Mouse (Mus musculus) embryo, embryonic 11 days (tissue): Measurements from ENCODE around the gene Cacna1c.
A peak's percentile ranks its signal among the peaks of the same experiment; 100 is the strongest.

Experiments
- DNase-seq: peaks from one replicate; pipeline ENCODE4 v3.0.0-alpha.2; 2015

The Cacna1c gene

GRCm38 (mm10) chr6:119196382-119197305 is at the start of gene Cacna1c:
Gene Cacna1c (minus strand): TSS chr6:119196418.
- DNase-seq = no peak

GRCm38 (mm10) chr6:119240871-119241705 is 44.9 kb upstream of the Cacna1c start:
- DNase-seq = no peak

- DNase-seq = no peak
These were observed 44.0 kb upstream of the Cacna1c start for GRCm38 (mm10) chr6:119240256-119240655.

GRCm38 (mm10) chr6:119239341-119240005 is 43.3 kb upstream of the Cacna1c start:
- no peak for DNase-seq

GRCm38 (mm10) chr6:119237427-119237989 is 41.3 kb upstream of the Cacna1c start:
- no peak for DNase-seq

- DNase-seq = no peak
These were observed 40.0 kb upstream of the Cacna1c start, which contains the start of gene Cacna2d4 for GRCm38 (mm10) chr6:119236241-119236640. Gene Cacna2d4 (plus strand): TSS chr6:119236526.

GRCm38 (mm10) chr6:119235441-119235840 is 39.2 kb upstream of the Cacna1c start:
- DNase-seq = no peak

GRCm38 (mm10) chr6:119233066-119233465 is 36.8 kb upstream of the Cacna1c start:
- DNase-seq = peak; percentile 65

GRCm38 (mm10) chr6:119228861-119229603 is 32.8 kb upstream of the Cacna1c start:
- DNase-seq = no peak

GRCm38 (mm10) chr6:119227001-119227400 is 30.8 kb upstream of the Cacna1c start:
- no peak for DNase-seq

- no peak for DNase-seq
These were observed 29.5 kb upstream of the Cacna1c start for GRCm38 (mm10) chr6:119225731-119226130.

GRCm38 (mm10) chr6:119225226-119225625 is 29.0 kb upstream of the Cacna1c start:
- no peak for DNase-seq

GRCm38 (mm10) chr6:119224451-119225195 is 28.4 kb upstream of the Cacna1c start:
- no peak for DNase-seq

- peak; percentile 72 for DNase-seq
These were observed 24.1 kb upstream of the Cacna1c start for GRCm38 (mm10) chr6:119220297-119220696.

GRCm38 (mm10) chr6:119219237-119219870 is 23.1 kb upstream of the Cacna1c start:
- no peak for DNase-seq

- no peak for DNase-seq
These were observed 22.4 kb upstream of the Cacna1c start for GRCm38 (mm10) chr6:119218591-119218990.

- DNase-seq = no peak
These were observed 21.4 kb upstream of the Cacna1c start for GRCm38 (mm10) chr6:119217661-119218060.

- DNase-seq = no peak
These were observed 18.9 kb upstream of the Cacna1c start for GRCm38 (mm10) chr6:119215040-119215613.

GRCm38 (mm10) chr6:119214190-119214589 is 18.0 kb upstream of the Cacna1c start:
- no peak for DNase-seq

GRCm38 (mm10) chr6:119213375-119213774 is 17.2 kb upstream of the Cacna1c start:
- no peak for DNase-seq
